Mouse (Mus musculus): Measurements from ENCODE around the gene Cadps2.

DNA sequence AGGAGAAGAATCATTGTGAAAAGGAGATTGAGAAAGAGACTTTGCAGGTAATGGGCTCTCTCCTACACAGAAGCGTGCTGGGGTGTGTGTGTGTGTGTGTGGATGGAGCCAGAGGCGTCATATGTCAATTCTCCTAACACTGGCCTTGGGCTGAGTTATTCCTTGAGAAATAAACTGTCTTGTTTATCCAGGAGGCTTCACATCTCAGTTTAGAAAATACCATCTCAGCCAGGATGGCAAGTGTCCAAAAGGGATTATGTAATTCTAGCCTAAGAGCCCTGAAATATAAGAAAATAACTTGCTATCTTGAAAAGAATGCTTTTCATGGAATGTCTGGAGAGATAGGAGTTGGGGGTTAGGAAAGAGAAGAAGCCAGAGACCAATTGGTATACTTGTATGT is 264.1 kb downstream of the Cadps2 start:
- TF ChIP-seq CTCF (IDR thresholded peaks at IDR 0.05; ENCODE audit: low read depth) (no peak), EP300 (IDR thresholded peaks at IDR 0.05; ENCODE audit: low read depth) (no peak)
